Mouse (Mus musculus) central nervous system, embryonic 18 days (tissue): ENCODE results near the gene Bcam. TPM values are rescaled to one million over a fixed set of nuclear protein-coding genes. Genes with fewer than 3 reads are reported as not detected.

Experiments
- polyA plus RNA-seq: library from polyadenylated mRNA; depleted of rRNA; stranded (reverse); fragments of >200 nt; gene quantifications from 2 replicates; pipeline ENCODE4 v1.2.3, GENCODE M21; 2012; rRNA removed

The Bcam gene
- polyA plus RNA-seq, result 13.3 and 17.6 TPM in 2 replicates

GRCm38 (mm10) chr7:19770984-19771391, at the start of gene Bcam:
Bcam (minus strand) TSS chr7:19771016.

GRCm38 (mm10) chr7:19796697-19797588, 26.1 kb upstream of the Bcam start, which contains the start of gene Cblc:
Cblc (minus strand) TSS chr7:19796809.

GRCm38 (mm10) chr7:19750217-19751069, 20.4 kb downstream of the Bcam start, which contains the start of gene Nectin2:
Nectin2 (minus strand) TSS chr7:19750483.

DNA sequence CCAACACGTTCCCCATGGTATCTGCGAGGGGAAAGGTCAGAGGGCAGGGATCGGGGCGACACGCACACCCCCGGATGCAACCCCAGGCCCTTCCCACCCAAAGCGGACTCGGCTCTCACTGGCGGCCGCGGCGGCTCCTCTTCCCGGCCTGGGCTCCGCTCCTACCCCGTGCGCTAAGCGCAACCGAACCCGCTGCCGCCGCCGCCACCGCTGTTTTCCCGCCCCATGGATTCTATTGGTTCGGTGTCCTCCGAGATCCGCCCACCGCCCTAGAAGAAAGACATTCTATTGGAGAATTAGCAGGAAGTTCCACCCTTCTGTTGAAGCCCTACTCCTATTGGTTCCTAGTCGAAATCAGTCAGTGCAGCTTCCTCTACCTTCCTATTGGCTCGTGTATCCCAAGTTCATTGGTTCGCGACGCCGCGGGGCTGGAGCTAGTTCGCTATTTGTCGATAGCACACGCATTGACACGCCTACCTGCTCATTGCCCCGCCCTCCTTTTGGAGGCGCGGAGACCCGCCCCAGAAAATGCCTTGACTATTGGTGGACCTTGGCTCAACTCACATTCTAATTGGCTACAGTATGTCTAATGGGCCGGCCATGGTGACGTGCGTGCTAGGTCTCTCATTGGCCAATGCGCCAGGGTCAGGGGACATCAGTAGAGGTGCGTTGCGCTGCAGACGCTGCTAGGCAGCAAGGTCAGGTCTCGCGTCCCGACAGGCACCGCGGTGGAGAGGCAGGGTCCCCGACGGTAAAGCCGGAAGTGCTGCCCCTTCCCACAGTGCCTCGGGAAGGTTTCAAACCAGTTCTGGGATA, 55.4 kb downstream of the Bcam start, which contains the start of gene Tomm40:
Gene Tomm40, minus strand, starts transcription at position 200 of the 816 bp plus-strand sequence.

Other genes with a start within 250 kb of the Bcam start
- gene Ppp1r37, start 207.9 kb downstream of the Bcam start, polyA plus RNA-seq, result 112 and 114 TPM in 2 replicates
- 1.2 and 1.5 TPM in 2 replicates for gene Zfp296, start 193.7 kb downstream of the Bcam start, polyA plus RNA-seq
- 64.8 and 70.8 TPM in 2 replicates for gene Gemin7, start 193.4 kb downstream of the Bcam start, polyA plus RNA-seq
- gene Clasrp, start 166.5 kb downstream of the Bcam start, polyA plus RNA-seq, result 142 and 146 TPM in 2 replicates
- gene Relb, start 141.6 kb downstream of the Bcam start, polyA plus RNA-seq, result 5.8 and 6.2 TPM in 2 replicates
- 96.6 and 100 TPM in 2 replicates for gene Clptm1, start 106.0 kb downstream of the Bcam start, polyA plus RNA-seq
- 0.19 TPM in 1 of 2 replicates, not detected in the other for gene Apoc2, start 93.1 kb downstream of the Bcam start, polyA plus RNA-seq
- gene Gm44805, start 89.6 kb downstream of the Bcam start, polyA plus RNA-seq, result not detected in 2 replicates
- not detected in 2 replicates for gene Apoc4, start 89.5 kb downstream of the Bcam start, polyA plus RNA-seq
- gene Apoc1, start 78.4 kb downstream of the Bcam start, polyA plus RNA-seq, result 1.6 and 2.7 TPM in 2 replicates
- 863 and 1,072 TPM in 2 replicates for gene Apoe, start 71.8 kb downstream of the Bcam start, polyA plus RNA-seq
- gene Tomm40, start 55.6 kb downstream of the Bcam start, polyA plus RNA-seq, result 103 and 109 TPM in 2 replicates
- 37.8 and 38.6 TPM in 2 replicates for gene Nectin2, start 20.5 kb downstream of the Bcam start, polyA plus RNA-seq
- 0.20 and 0.48 TPM in 2 replicates for gene Cblc, start 25.8 kb upstream of the Bcam start, polyA plus RNA-seq
- gene Bcl3, start 51.8 kb upstream of the Bcam start, polyA plus RNA-seq, result 0.72 and 2.2 TPM in 2 replicates
- 27.6 and 28.4 TPM in 2 replicates for gene Gm19345, start 81.0 kb upstream of the Bcam start, polyA plus RNA-seq
- not detected in 2 replicates for gene Ceacam16, start 90.3 kb upstream of the Bcam start, polyA plus RNA-seq
- not detected in 2 replicates for gene Ceacam19, start 116.9 kb upstream of the Bcam start, polyA plus RNA-seq
- 15.3 and 15.9 TPM in 2 replicates for gene Pvr, start 150.1 kb upstream of the Bcam start, polyA plus RNA-seq
- gene Igsf23, start 179.7 kb upstream of the Bcam start, polyA plus RNA-seq, result not detected in 2 replicates
- not detected in 2 replicates for gene Ceacam20, start 194.4 kb upstream of the Bcam start, polyA plus RNA-seq
- not detected in 2 replicates for gene Nlrp9b, start 220.4 kb upstream of the Bcam start, polyA plus RNA-seq